Comparison of ENCODE assay signal across 9 mouse cellular contexts in the genomic region with DNA sequence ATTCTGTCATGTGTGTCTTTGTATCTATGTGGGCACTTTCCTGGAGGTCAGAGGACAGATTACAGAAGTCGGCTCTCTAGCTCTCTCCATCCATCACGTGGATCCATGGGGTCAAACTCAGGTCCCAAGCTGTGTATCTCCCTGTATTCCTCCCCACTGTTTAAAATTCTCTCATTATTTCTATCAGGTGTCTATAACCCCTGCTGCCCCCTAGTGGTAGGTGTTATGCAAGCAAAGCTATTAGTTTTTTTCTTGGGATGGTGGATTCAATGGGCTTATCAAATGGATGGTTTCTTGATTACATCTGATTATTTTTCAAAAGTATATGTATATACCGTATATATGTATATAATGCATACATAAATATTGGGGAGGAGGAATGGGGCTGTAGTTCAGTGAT. TPM values are rescaled to one million over a fixed set of nuclear protein-coding genes. Genes with fewer than 3 reads are reported as not detected.
A peak's percentile ranks its signal among the peaks of the same experiment; 100 is the strongest.
DNase-seq lines count a peak whose midpoint lies in the region; ATAC-seq and TF ChIP-seq lines count a peak whose summit lies in the region.
"Had no signal": no experiment of that assay in that cellular context is flagged by ENCODE, and none has a peak within 500 bp of the region (broad histone marks: within the 10 kb centered on the region; RNA-seq: fewer than 3 reads in every experiment).

No protein-coding gene starts in this region.

- H3K36me3 ChIP-seq in intestine, postnatal 0 days (ENCODE audit: control insufficient read depth, insufficient read depth), result peaks cover 8% of the 10 kb centered on the region; the same call in 1 of the 2 replicates
- peaks cover under 1% of the 10 kb centered on the region; the same call in 1 of the 2 replicates for H3K36me3 ChIP-seq in intestine, embryonic 15.5 days

- no peaks in the 10 kb centered on the region for H3K4me1 ChIP-seq in intestine, postnatal 0 days (replicated peaks; ENCODE audit: control insufficient read depth, insufficient read depth, low read length)
- H3K4me1 ChIP-seq in intestine, embryonic 15.5 days (replicated peaks), result no peaks in the 10 kb centered on the region

- H3K27me3 ChIP-seq in intestine, postnatal 0 days (replicated peaks; ENCODE audit: control insufficient read depth, insufficient read depth, low read length), result no peaks in the 10 kb centered on the region
- H3K27me3 ChIP-seq in intestine, embryonic 15.5 days (replicated peaks), result no peaks in the 10 kb centered on the region

- H3K27ac ChIP-seq in intestine, postnatal 0 days (ENCODE audit: low read depth, low read length), result no peak overlapping the region
- H3K27ac ChIP-seq in intestine, embryonic 15.5 days, result no peak overlapping the region

- intact Hi-C loops in left cerebral cortex, postnatal 25 days (cut with DNase I), result loop anchor here (2.0 kb wide), 1 partner anchor 132 kb away; no protein-coding TSS in a partner anchor

- peak; percentile 82 for TF ChIP-seq CTCF in intestine, postnatal 0 days (IDR thresholded peaks at IDR 0.05; ENCODE audit: low read depth)

- no peak overlapping the region for H3K4me2 ChIP-seq in intestine, postnatal 0 days (replicated peaks; ENCODE audit: low read depth)
- no peak overlapping the region for H3K4me2 ChIP-seq in intestine, embryonic 15.5 days (replicated peaks)

- no peak overlapping the region for H3K4me3 ChIP-seq in intestine, postnatal 0 days (ENCODE audit: low read depth, low read length)
- H3K4me3 ChIP-seq in intestine, embryonic 15.5 days (replicated peaks), result no peak overlapping the region
- H3K4me3 ChIP-seq: erythroblast, embryonic 14.5 days had no signal

- DNase-seq in ES-CJ7 (ENCODE audit: low read depth, low spot score), result peak; percentile 75
- DNase-seq in brain, adult 2 months (ENCODE audit: low read depth, low spot score), result peak; percentile 69
- peak; percentile 60 for DNase-seq in forelimb bud, embryonic 11.5 days (ENCODE audit: low read depth, low spot score)
- DNase-seq in left cerebral cortex, postnatal 25 days (ENCODE audit: low spot score in 2 of 2), result peak; percentile 37 to 54
- peak; percentile 65 for DNase-seq in right cerebral cortex, postnatal 4 days
- DNase-seq in urinary bladder, postnatal 10 days (ENCODE audit: low spot score), result no peak

- H3K9me3 ChIP-seq in intestine, postnatal 0 days (ENCODE audit: control insufficient read depth), result no peaks in the 10 kb centered on the region
- no peaks in the 10 kb centered on the region for H3K9me3 ChIP-seq in intestine, embryonic 15.5 days

- WGBS in intestine, postnatal 0 days, result 27% methylated on average over 3 of the region's 3 CpGs
- WGBS in intestine, embryonic 15.5 days, result 23% methylated on average over 3 of the region's 3 CpGs

- no peak for ATAC-seq in intestine, postnatal 0 days
- no peak for ATAC-seq in intestine, embryonic 15.5 days

- no peak overlapping the region for H3K9ac ChIP-seq in intestine, postnatal 0 days (ENCODE audit: low read depth, low read length)
- H3K9ac ChIP-seq in intestine, embryonic 15.5 days, result no peak overlapping the region

RNA-seq across cellular contexts. Expression of gene Rhbdd2, which starts 1.8 kb away (rescaled TPM):
- polyA plus RNA-seq in intestine, postnatal 0 days (2015; fragmentation: Nextera tagmentation; extraction: Ambion mirVana), result 27.9 and 28.5 TPM in 2 replicates
- 33.9 and 42.3 TPM in 2 replicates for polyA plus RNA-seq in intestine, embryonic 15.5 days (2015; fragmentation: Nextera tagmentation; extraction: Ambion mirVana)
- 10 to 100 TPM; 83.8 to 86.5 TPM for total RNA-seq in left cerebral cortex, postnatal 25 days (2021)

RNA-seq across cellular contexts. Expression of gene Por, which starts 39.2 kb away (rescaled TPM):
- polyA plus RNA-seq in intestine, postnatal 0 days (2015; fragmentation: Nextera tagmentation; extraction: Ambion mirVana), result 82.3 and 91.7 TPM in 2 replicates
- 86.0 TPM in 2 replicates for polyA plus RNA-seq in intestine, embryonic 15.5 days (2015; fragmentation: Nextera tagmentation; extraction: Ambion mirVana)
- total RNA-seq in left cerebral cortex, postnatal 25 days (2021), result 10 to 100 TPM; 84.4 to 91.2 TPM

RNA-seq across cellular contexts. Expression of gene Ccl24, which starts 57.7 kb away (rescaled TPM):
- polyA plus RNA-seq in intestine, postnatal 0 days (2015; fragmentation: Nextera tagmentation; extraction: Ambion mirVana), result 52.0 and 58.3 TPM in 2 replicates
- polyA plus RNA-seq in intestine, embryonic 15.5 days (2015; fragmentation: Nextera tagmentation; extraction: Ambion mirVana), result 19.0 and 22.5 TPM in 2 replicates
- total RNA-seq in left cerebral cortex, postnatal 25 days (2021), result under 1 TPM; 0.46 to 0.50 TPM
